Mouse (Mus musculus) lung, adult 2 months (tissue): ENCODE results near the gene Esam. TPM values are rescaled to one million over a fixed set of nuclear protein-coding genes. Genes with fewer than 3 reads are reported as not detected.

Source experiments
- DNase-seq: peaks from one replicate; pipeline ENCODE4 v3.0.0; 2022
- H3K4me1 ChIP-seq: fragments of 200-500 bp; 2 replicates; pipeline ENCODE4 v1.6.1; 2011; ENCODE audit warnings: low read length; ENCODE audit not compliant: control insufficient read depth, insufficient read depth
- H3K4me3 ChIP-seq: fragments of 200-500 bp; replicated peaks from 2 replicates; pipeline ENCODE3; 2011; ENCODE audit warnings: low read depth, mild to moderate bottlenecking, control low read depth, low read length; ENCODE audit errors: extremely low read depth
- CTCF ChIP-seq: fragments of 200-500 bp; IDR thresholded peaks from 2 replicates; pipeline ENCODE4 v1.5.1; 2011; ENCODE audit warnings: mild to moderate bottlenecking, low read length, control low read depth; ENCODE audit not compliant: insufficient read depth
- POLR2A ChIP-seq: fragments of 200-500 bp; IDR thresholded peaks from 2 replicates; pipeline ENCODE4 v1.6.1; 2011; ENCODE audit warnings: low read depth, mild to moderate bottlenecking, control low read depth, low read length, borderline replicate concordance; ENCODE audit errors: extremely low read depth
- WGBS: fragments of 180-500 bp; shearing (Covaris S2); methylation state at CpG from one replicate; pipeline ENCODE4 v1.1.7; 2018; 5-methylcytosine and 5-hydroxymethylcytosine counted together
- polyA plus RNA-seq: library from polyadenylated mRNA; depleted of rRNA; stranded (reverse); fragments of >200 nt; gene quantifications from 2 replicates; pipeline ENCODE4 v1.2.3, GENCODE M21; 2012

Gene Esam
- polyA plus RNA-seq, 1 experiment = 229 TPM

DNA sequence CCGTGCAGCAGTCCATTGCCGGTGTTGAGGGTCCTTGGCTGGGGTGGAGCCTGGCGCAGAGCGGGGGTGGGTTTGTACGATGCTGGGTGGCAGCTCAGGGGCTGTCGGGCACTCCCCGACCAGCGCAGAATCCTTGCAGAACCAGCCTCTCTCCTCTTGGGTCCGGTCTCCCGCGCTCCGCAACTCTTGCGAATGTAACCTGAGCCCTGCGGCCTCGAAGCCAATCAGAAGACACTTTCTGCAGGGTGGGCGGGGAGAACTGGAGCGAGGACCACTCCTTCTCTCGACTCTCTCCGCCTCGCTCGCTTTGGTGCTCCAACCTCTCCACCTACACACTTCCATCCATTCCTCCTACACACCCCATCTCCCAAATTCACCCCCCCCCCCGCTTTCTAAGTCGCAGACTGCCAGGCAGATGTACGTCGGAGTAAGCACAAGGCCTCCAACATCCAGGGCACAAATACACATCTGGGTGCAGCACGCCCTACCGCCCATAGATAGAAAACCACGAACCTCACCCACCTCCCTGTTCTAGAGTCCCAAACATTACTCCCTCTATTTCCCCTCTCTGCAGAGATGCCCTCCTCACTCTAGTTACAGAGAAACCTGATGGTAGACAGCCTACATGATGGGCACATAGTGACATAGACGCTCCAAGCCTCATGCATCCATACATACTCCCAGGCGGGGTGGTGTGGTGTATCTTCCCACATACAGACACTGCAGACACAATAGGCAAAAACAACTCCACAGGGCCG lies 24.8 kb downstream of the Esam start, which contains the start of gene Nrgn:
Gene Nrgn, minus strand, starts transcription at position 369 of the 758 bp plus-strand sequence.
- Histone ChIP-seq H3K4me1 (peaks cover 3% of the 10 kb centered on the region; the same call in 1 of the 2 replicates), H3K4me3 (peak within 1 kb of the TSS; percentile 48)
- 5% methylated on average over 31 of the region's 31 CpGs for WGBS
- TF ChIP-seq CTCF = no peak
- TF ChIP-seq POLR2A = no peak
- DNase-seq = peak; percentile 75

DNA sequence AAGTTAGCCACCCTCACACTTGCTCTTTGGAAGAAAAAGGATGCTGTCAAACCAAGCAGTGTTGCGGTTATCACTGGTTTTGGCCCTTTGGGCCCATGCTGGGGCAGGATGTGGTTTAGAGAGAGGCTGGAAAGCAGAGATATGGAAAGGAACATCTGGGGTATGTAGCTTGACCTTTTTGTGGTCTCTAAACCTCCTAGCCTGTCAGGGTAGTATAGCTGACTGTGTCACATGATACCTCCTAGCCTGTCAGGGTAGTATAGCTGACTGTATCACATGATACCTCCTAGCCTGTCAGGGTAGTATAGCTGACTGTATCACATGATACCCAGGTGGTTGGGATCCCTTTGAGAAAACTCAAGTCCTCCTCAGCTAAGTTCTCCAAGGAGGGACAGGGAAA lies 26.4 kb downstream of the Esam start:
- 73% methylated on average over 1 of the region's 1 CpGs for WGBS
- no peak overlapping the region for H3K4me3 ChIP-seq
- DNase-seq = no peak
- H3K4me1 ChIP-seq = peaks cover 3% of the 10 kb centered on the region; the same call in 1 of the 2 replicates
- no peak for TF ChIP-seq CTCF
- no peak for TF ChIP-seq POLR2A

DNA sequence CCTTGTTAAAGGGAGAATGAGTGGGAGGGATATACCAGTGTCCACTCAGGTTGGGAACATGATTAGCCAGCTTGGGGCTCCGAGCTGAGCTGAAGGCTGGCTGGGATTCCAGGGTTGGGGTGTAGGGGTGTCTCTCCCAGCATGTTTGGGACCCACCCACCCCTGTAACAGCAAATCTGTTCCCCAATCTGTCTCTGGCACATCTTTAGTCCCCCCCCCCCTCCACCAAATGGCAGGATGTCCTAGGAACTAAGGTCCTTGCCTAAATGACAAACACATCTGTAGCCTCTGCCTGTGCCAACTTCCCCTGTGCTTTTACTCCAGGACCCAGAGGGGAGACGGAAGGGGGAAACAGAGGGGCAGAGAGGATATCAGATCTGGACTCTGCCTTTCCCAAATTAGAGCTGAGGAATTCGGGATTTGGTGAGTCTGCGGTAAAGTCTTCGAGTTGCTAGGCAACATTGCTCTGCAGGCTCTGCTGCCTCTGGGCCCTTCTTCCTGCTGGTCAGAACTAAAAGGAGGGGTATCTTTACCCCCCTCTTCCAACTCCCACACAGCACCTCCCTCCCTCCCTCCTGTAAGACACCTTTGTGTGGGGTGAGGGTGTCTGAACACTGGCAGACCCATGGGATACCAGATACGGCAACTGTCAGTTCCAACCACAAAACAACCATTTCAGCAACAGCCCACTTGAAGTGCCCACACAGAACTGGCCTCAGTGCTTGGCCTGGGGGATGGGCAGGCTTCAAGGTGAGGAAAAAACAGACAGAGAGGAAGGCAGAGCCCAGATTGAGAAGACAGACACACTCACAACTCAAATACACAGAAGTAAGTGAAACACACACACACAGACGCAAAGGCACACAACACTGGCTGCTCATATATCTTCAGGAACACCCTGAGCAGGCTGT lies 27.2 kb downstream of the Esam start, which contains the start of gene Siae:
Gene Siae, plus strand, starts transcription at position 861 of the 911 bp plus-strand sequence.
- WGBS = 41% methylated on average over 7 of the region's 7 CpGs
- no peak within 1 kb of the TSS for H3K4me3 ChIP-seq
- TF ChIP-seq POLR2A (no peak), CTCF (no peak)
- DNase-seq = no peak
- H3K4me1 ChIP-seq = peaks cover 3% of the 10 kb centered on the region; the same call in 1 of the 2 replicates

DNA sequence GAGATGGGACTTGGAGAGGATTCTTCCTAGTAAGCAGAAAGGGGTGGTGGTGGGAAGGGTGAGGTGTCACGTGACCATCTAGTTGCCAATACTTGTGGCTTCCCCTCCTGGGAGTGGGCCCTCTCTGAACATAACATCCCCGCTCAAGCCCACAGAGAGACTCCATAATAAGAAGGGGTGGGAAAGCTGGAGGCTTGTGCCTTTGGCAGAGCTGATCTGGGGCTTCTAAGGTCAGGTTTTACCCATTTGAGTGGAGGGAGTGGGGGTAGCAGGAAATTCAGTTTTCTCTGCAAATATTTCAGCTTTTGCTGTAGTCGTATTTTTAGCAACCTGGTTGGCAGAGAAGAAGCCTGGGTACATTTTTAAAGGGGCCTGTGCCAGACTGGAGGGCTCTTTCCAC lies 28.5 kb downstream of the Esam start:
- TF ChIP-seq POLR2A (no peak), CTCF (no peak)
- peaks cover 3% of the 10 kb centered on the region; the same call in 1 of the 2 replicates for H3K4me1 ChIP-seq
- no peak overlapping the region for H3K4me3 ChIP-seq
- DNase-seq = no peak
- 67% methylated on average over 3 of the region's 3 CpGs for WGBS

DNA sequence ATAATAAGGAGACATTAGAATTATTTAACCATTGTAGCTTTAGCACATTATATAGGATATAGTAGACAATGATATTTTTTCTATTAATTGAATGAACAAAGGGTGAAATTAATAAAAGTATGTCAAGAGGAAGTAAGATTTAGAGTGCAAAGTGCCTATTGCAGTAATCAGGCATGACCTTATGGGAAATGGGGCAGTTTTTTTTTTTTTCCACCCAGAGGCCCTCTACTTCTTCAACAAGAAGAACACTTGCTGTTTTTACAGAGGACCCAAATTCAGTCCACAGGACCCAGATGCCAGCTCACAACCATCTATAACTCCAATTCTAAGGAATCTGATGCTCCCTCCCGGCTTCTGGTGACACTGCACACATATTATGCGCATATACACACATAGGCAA lies 32.7 kb downstream of the Esam start:
- 86% methylated on average over 2 of the region's 2 CpGs for WGBS

DNA sequence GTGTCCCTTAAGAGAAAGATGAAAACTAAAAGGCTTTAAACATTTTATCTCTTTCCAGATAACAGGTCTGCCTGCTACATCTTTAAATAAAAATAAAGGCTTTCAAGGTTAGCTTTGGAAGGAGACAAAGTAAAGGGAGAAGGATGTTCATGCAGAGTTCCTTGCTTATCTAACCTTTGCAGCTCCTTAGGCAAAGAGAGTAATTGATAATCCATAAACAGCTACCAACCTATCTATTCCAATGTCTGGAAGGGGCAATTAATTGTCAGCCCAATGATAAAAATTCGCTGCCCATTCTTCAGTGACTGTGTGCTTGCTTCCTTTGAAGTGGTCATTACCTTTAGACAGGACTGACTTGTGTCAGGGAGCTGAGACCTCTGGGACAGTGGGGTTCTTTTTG lies 35.9 kb downstream of the Esam start:
- WGBS = 69% methylated on average over 1 of the region's 1 CpGs
- H3K4me3 ChIP-seq = no peak overlapping the region
- no peak for DNase-seq
- peaks cover 8% of the 10 kb centered on the region; the same call in 1 of the 2 replicates for H3K4me1 ChIP-seq
- TF ChIP-seq POLR2A (no peak), CTCF (no peak)

More for the DNA sequence above, 32.7 kb downstream of the Esam start:
- Histone ChIP-seq H3K4me1 (no peaks in the 10 kb centered on the region), H3K4me3 (no peak overlapping the region)
- no peak for DNase-seq
- TF ChIP-seq CTCF = no peak
- no peak for TF ChIP-seq POLR2A

DNA sequence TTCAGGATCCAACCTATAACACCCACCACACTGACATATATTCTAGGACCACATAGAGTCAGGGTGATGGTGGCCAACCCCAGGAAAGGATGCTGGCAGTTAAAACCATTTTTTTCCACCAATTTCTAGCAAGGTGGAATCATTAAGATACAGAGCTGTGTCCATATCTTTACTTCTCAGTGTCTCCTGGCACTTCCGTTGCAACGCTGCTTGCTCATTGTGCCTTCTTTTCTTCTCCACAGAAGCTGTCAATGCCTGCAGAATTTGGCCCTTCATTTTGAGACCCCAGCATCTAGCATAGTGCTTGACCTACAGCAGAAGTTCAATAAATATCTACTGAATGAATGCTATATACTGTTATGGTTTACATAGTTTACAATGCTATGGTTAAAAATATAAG lies 39.1 kb downstream of the Esam start:
- Histone ChIP-seq H3K4me1 (peaks cover 10% of the 10 kb centered on the region; the same call in 1 of the 2 replicates), H3K4me3 (no peak overlapping the region)
- TF ChIP-seq CTCF (no peak), POLR2A (no peak)
- WGBS = 97% methylated on average over 2 of the region's 2 CpGs
- no peak for DNase-seq

DNA sequence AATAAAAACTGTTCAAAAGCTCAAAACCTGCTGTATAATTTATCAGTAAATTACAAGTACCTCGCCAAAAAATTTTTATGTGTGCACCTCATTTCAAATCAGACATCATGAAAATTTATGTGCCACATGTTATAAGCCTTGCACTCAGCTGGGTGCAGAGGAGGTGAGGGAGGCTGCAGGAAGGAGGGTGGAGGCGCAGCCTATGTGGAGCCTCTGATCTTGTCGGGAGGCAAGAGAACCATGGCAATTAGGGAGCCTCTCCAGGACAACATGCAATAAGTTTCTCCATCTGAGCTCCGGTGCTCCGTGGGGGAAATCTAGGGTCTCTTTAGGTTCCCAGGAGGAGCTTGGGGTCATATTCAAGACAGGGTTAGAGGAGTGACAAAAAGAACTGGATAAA lies 39.6 kb downstream of the Esam start:
- H3K4me1 ChIP-seq = peaks cover 10% of the 10 kb centered on the region; the same call in 1 of the 2 replicates
- no peak for DNase-seq
- WGBS = 38% methylated on average over 5 of the region's 5 CpGs
- TF ChIP-seq CTCF (no peak), POLR2A (no peak)
- H3K4me3 ChIP-seq = no peak overlapping the region

DNA sequence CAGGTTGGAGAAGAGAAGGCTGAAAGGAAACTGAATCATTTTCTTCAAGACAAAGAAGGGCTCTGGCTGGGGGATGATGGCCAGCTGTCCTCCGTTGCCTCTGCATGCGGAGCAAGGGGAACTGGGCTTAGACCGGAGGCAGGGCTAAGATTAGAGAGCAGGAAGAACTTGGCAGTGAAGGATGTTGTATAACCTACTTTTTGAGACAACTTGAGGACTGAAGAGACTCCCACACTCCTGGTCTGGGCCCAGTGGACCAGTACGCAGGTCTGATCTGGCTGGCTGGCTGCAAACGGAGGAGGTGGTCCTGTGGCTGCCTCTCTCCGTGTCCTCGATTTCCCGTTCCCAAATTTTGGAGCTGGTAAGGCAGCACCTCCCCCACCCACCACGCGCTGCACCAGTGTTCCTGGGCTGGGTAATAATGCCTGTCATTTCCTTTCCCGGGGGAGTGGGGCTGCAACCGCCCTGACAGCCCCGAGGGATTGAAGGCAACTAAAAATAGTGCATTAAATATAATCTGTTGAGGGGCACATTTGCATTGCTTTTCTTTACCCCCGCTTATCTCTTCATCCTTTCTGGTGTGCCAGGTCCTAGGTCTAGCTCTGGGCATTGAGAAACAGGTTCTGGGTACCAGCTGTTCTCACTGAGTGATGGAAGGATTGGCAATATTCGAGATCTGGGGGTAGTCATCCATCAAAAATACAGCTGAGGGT lies 40.2 kb downstream of the Esam start:
- Histone ChIP-seq H3K4me3 (no peak overlapping the region), H3K4me1 (peaks cover 10% of the 10 kb centered on the region; the same call in 1 of the 2 replicates)
- 15% methylated on average over 15 of the region's 15 CpGs for WGBS
- TF ChIP-seq POLR2A = no peak
- no peak for TF ChIP-seq CTCF
- DNase-seq = no peak
